Mouse (Mus musculus) neutrophil, adult 65 days (primary cell): ENCODE measurements around the gene Tcp11l1. TPM values are rescaled to one million over a fixed set of nuclear protein-coding genes. Genes with fewer than 3 reads are reported as not detected.

Experiments
- total RNA-seq: library from RNA; stranded (reverse); gene quantifications from 2 replicates; pipeline ENCODE4 v1.2.4, GENCODE M21; 2023

Gene Tcp11l1
- total RNA-seq, result 3.4 and 3.7 TPM in 2 replicates

DNA sequence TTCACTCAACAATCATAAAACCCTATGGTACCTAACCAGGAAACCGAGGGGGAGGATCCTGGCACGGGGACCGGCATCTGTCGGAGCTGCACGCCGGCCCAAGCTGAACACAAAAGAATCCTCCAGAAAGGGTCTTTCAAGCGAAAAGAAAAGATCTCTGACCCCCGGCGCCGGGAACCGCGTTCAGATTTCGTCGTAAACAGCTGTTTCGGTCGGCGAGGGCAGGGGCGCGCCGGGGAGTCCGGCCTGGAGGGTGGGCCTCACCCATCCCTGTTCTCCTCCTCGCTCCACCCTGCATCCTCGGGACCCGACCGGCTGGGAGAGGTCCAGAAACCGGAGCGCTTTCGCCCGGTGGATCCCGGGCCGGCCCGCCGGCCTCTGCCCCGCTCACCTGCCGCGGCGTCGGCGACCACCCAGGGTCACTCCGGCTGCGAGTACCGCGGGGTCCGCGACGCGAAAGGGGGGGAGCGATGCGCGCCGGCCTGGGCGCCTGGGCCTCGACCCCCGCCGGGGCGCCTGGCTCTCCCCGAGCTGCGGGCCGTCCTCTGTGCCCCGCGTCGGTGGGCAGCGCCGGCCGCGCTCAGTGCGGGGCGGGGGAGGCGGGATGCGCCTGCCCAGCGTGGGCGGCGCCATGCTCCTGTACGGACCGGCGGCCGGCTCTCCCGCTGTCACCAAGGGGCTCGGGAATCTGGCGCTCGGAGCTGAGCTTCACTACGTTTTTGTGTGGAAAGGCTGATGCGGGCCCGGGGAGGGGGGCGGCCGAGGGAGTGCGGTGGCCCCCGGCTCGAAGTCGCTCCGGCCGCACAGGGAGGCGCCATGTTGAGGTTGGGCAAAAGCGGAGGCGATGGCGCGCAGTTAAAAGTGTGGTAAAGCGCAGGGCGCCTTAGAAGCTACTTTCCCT is at the start of gene Tcp11l1:
Gene Tcp11l1 (minus strand): TSS at position 585 of the 901 bp plus-strand sequence.

DNA sequence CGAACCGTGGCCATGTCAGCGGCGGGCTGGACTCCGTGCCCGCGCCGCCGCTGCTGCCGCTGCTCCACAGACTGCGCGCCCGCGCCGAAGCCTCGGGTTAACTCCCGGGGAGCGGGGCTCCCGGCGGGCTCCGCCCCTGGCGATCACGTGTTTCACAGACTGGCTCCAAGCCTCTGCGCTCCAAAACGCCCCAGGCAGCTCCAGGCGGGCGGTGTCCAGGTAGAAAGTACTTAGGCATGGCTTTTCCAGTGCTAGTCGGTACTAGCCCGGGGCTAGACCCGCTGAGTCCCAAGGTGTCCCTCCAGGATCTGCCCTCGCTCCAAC is 30.7 kb upstream of the Tcp11l1 start, which contains the start of gene Depdc7:
Gene Depdc7 (minus strand): TSS at position 138 of the 324 bp plus-strand sequence.

DNA sequence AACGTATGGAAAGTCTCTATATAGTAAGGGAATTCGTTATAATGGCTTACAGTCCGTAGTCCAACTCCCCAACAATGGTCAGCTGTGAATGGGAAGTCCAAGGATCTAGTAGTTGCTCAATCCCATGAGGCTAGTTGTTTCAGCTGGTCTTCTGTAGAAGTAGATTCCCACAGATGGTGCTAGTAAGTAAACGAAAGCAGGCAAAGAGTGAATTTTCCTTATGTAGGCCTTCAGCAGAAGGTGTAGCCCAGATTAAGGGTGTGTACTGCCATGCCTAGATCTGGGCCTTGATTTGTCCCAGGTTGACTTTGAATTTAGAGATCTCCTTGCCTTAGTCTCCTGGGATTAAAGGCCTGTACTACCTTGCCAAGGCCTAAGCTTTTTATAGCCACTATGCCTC is 4.3 kb upstream of the Tcp11l1 start, which contains the start of gene Pin1rt1:
Gene Pin1rt1 (minus strand): TSS at position 101 of the 400 bp plus-strand sequence.

Other genes starting within 250 kb of the Tcp11l1 start
- gene Hipk3, start 217.7 kb downstream of the Tcp11l1 start, total RNA-seq, result 32.4 and 33.3 TPM in 2 replicates
- gene Cstf3, start 121.6 kb downstream of the Tcp11l1 start, total RNA-seq, result 27.9 and 30.9 TPM in 2 replicates
- gene Pin1rt1, start 4.2 kb upstream of the Tcp11l1 start, total RNA-seq, result not detected in 2 replicates
- 2.1 and 2.4 TPM in 2 replicates for gene Depdc7, start 30.7 kb upstream of the Tcp11l1 start, total RNA-seq
- 4.2 and 4.6 TPM in 2 replicates for gene Qser1, start 104.6 kb upstream of the Tcp11l1 start, total RNA-seq
- 0.84 and 1.3 TPM in 2 replicates for gene Prrg4, start 137.7 kb upstream of the Tcp11l1 start, total RNA-seq
- gene Ccdc73, start 155.6 kb upstream of the Tcp11l1 start, total RNA-seq, result 2.0 TPM in 1 of 2 replicates, not detected in the other